Mouse (Mus musculus) lung, postnatal 0 days (tissue): ENCODE data around the gene Pdzrn3.

Source experiments
- CTCF ChIP-seq: IDR thresholded peaks from 2 replicates; pipeline ENCODE4 v1.5.1; 2016; ENCODE audit warnings: antibody characterized with exemption, mild to moderate bottlenecking
- EP300 ChIP-seq: IDR thresholded peaks from 2 replicates; pipeline ENCODE4 v1.6.1; 2016; ENCODE audit warnings: antibody characterized with exemption, mild to moderate bottlenecking, control low read depth

GRCm38 (mm10) chr6:101251916-101252603 lies 125.6 kb downstream of the Pdzrn3 start:
- TF ChIP-seq CTCF (no peak), EP300 (no peak)
